Mouse (Mus musculus): Measurements from ENCODE around the gene Rab3a.

The Rab3a gene

GRCm38 (mm10) chr8:70742176-70742575 is 12.3 kb upstream of the Rab3a start:
- DNase-seq (ENCODE audit: low spot score), result no peak

GRCm38 (mm10) chr8:70742981-70743655 is 11.4 kb upstream of the Rab3a start:
- DNase-seq (ENCODE audit: low spot score), result no peak

GRCm38 (mm10) chr8:70743656-70744590 is 10.6 kb upstream of the Rab3a start:
- DNase-seq (ENCODE audit: low spot score), result no peak

GRCm38 (mm10) chr8:70744806-70745205 is 9.7 kb upstream of the Rab3a start:
- DNase-seq (ENCODE audit: low spot score), result no peak

- no peak for DNase-seq (ENCODE audit: low spot score)
Observed at GRCm38 (mm10) chr8:70745691-70746220, 8.7 kb upstream of the Rab3a start.

GRCm38 (mm10) chr8:70746676-70747075 is 7.8 kb upstream of the Rab3a start:
- DNase-seq (ENCODE audit: low spot score), result no peak

GRCm38 (mm10) chr8:70747211-70747890 is 7.1 kb upstream of the Rab3a start:
- DNase-seq (ENCODE audit: low spot score), result no peak

GRCm38 (mm10) chr8:70748246-70749096 is 6.0 kb upstream of the Rab3a start:
- DNase-seq (ENCODE audit: low spot score), result no peak

GRCm38 (mm10) chr8:70749097-70749674 is 5.3 kb upstream of the Rab3a start:
- no peak for DNase-seq (ENCODE audit: low spot score)

GRCm38 (mm10) chr8:70750128-70750680 is 4.3 kb upstream of the Rab3a start:
- DNase-seq (ENCODE audit: low spot score), result no peak

GRCm38 (mm10) chr8:70752000-70752764 is 2.3 kb upstream of the Rab3a start:
- DNase-seq (ENCODE audit: low spot score), result no peak

- peak; percentile 70 for DNase-seq (ENCODE audit: low spot score)
Observed at GRCm38 (mm10) chr8:70753151-70753550, 1.3 kb upstream of the Rab3a start.

- DNase-seq (ENCODE audit: low spot score), result no peak
Observed at GRCm38 (mm10) chr8:70754871-70755660, 587 bp downstream of the Rab3a start.

- DNase-seq (ENCODE audit: low spot score), result no peak
Observed at GRCm38 (mm10) chr8:70755661-70756475, 1.4 kb downstream of the Rab3a start.

GRCm38 (mm10) chr8:70756476-70757040 is 2.1 kb downstream of the Rab3a start:
- DNase-seq (ENCODE audit: low spot score), result no peak

GRCm38 (mm10) chr8:70757523-70758307 is 3.2 kb downstream of the Rab3a start:
- DNase-seq (ENCODE audit: low spot score), result no peak

GRCm38 (mm10) chr8:70758308-70758615 is 3.8 kb downstream of the Rab3a start:
- no peak for DNase-seq (ENCODE audit: low spot score)
